Mouse (Mus musculus) brain, embryonic 14.5 days (tissue): Measurements from ENCODE around the gene Tbc1d22b.

Experiments used
- CTCF ChIP-seq: fragments of 200-500 bp; IDR thresholded peaks from 2 replicates; pipeline ENCODE4 v1.5.1; 2012; ENCODE audit warnings: inconsistent platforms, mild to moderate bottlenecking, moderate library complexity, borderline replicate concordance; ENCODE audit not compliant: insufficient read depth, insufficient read length; ENCODE audit errors: extremely low read depth
- POLR2A ChIP-seq: fragments of 200-500 bp; IDR thresholded peaks from 2 replicates; pipeline ENCODE4 v1.6.1; 2012; ENCODE audit warnings: mild to moderate bottlenecking, inconsistent platforms, borderline replicate concordance; ENCODE audit not compliant: poor library complexity, insufficient read depth, insufficient read length, severe bottlenecking; ENCODE audit errors: extremely low read depth

DNA sequence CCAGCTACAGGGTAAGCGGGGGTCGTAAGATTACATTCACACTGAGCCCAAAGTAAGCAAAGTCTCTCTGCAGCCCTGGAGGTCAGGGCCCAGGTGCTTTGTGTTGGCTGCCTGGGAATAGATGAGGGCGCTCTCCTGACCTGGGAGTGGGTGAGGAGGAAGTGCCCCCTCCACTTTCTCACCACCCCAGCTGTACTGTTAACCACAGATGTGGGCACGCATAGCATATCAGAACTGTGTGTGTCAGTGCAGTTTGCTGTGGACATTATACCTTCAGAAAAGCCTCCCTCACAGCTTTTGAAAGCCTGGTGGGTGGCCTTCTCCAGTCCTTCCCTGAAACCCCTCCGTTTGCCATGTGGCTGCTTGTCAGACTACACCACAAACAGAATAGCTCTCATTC lies 34.7 kb downstream of the Tbc1d22b start:
- TF ChIP-seq CTCF: no peak
- no peak for TF ChIP-seq POLR2A
